Mouse (Mus musculus): Measurements from ENCODE around the gene Ube2f.

DNA sequence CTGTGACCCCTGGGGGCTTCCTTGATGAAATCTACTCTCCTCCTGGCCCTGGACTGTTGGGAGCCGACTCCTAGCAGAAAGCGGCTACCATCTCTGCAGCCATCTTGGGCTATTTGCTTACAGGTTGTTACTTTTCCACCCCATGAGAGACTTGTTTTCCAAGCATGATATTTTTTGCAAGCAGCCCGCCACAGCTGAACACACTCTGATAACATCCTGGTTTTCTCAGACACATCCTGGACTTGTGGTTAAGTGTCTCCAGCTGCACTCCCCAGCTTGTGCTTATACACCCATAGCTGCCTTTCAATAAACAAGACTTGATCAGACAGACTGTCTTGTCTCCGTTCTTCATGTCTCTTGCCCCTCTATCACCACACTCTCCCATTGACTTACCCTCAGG is 8.9 kb upstream of the Ube2f start:
- no peak for TF ChIP-seq CTCF (IDR thresholded peaks at IDR 0.05; ENCODE audit: low read depth)
- TF ChIP-seq EP300 (IDR thresholded peaks at IDR 0.05; ENCODE audit: low read depth): no peak

Data from liver, postnatal 0 days (tissue).